Mouse (Mus musculus): ENCODE data around the gene Loxl4.
A peak's percentile ranks its signal among the peaks of the same experiment; 100 is the strongest.

Gene Loxl4

DNA sequence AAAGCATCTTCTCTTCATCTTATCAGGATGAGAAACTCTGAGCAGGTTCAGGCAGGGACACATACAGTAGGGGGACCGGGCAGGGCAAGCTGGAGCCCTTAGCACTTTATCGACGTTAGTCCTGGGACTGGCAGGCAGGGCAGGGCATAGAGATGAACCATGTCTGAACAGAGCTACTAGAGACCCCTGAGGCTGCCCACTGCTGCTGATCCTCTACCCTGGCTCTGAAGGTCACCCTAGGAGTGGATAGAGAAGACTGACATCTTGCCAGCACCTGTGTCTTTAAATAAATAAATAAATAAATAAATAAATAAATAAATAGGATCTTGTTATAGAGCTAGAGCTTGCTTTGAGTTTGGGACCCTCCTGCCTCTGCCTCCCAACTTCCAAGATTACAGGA is 2.9 kb downstream of the Loxl4 start:
- no peak for DNase-seq (ENCODE audit: low spot score)

DNA sequence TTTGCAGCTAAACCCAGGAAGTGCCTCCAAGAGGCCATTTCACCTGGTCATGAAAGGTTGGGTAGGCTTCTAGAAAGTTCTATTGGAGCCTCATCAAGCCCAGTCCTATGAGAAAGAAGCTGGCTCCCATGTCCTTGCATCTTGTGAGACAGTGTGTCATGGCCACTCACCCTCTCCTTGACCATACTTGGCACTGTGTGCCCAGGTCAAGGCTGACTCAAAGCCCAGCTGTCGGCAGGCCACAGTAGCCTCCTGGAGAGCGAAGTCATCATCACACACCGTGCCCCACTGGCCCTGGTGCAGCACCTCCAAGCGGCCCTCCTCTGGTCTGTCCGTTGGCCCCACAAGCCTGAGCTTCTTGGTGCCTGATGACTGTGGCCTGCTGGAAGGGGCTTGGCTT is 4.5 kb downstream of the Loxl4 start:
- DNase-seq (ENCODE audit: low spot score): no peak

DNA sequence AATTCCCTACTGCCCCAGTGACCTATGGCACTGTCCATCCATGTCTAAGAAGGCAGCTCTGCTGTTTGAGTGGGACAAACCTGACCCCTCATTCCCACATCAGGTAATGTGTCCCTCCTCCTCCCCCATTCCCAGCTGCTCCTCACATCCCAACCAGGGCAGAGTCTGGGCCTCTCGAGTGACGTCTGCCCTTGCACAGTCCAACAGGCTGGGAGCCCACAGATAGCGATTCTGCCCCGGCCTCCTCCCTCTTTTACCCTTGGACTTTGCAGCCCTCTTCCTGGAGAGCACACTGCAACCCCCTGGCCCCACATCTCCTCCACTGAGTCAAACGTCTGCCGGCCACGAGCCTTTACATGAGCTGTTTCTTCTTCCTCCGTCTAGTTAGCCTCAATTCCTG is 10.0 kb downstream of the Loxl4 start:
- DNase-seq (ENCODE audit: low spot score): no peak

- DNase-seq (ENCODE audit: low spot score): no peak
Observed at GRCm38 (mm10) chr19:42602041-42602440, 10.6 kb downstream of the Loxl4 start.

GRCm38 (mm10) chr19:42601445-42601844 is 11.2 kb downstream of the Loxl4 start:
- DNase-seq (ENCODE audit: low spot score): no peak

DNA sequence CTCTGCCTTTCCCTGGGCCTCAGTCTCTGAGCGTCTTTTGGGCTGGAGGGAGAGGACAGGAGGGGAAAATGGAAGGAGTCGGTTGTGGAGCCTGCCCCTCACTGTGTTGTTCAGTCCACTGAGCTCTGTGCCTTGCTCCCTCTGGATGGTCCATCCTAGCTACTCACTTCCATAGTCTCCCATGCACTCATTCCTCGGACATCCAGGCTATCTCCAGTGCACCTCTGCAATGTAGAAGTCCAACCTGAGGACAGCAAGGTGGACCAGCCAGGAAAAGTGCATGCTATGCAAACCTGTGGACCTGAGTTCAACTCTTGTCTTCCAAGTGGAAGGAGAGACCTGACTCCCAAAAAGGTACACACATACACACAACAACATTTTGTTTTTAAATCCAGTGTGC is 12.0 kb downstream of the Loxl4 start:
- no peak for DNase-seq (ENCODE audit: low spot score)

DNA sequence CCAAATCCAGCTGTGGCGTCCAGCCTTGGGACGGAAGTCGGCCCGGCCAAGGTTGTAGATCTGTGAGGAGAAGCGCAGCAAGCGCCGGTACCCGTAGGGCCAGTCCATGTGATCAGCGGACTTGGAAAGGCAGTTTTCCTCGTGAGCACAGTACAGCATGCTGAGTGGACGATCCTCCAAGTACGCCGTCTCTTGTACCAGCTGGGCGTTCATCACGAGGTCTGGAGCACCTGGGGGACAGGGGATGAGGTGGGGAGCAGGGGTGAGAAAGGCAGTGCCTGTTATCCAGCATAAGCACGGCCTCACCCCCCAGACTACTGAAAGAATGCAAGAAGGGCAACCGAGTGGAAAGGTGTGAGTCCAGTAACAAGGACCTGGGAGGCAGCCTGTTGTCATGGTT is 12.7 kb downstream of the Loxl4 start:
- no peak for DNase-seq (ENCODE audit: low spot score)

- DNase-seq (ENCODE audit: low spot score): no peak
Observed at GRCm38 (mm10) chr19:42597896-42598295, 14.7 kb downstream of the Loxl4 start.

GRCm38 (mm10) chr19:42597286-42597685 is 15.3 kb downstream of the Loxl4 start:
- DNase-seq (ENCODE audit: low spot score): no peak

DNA sequence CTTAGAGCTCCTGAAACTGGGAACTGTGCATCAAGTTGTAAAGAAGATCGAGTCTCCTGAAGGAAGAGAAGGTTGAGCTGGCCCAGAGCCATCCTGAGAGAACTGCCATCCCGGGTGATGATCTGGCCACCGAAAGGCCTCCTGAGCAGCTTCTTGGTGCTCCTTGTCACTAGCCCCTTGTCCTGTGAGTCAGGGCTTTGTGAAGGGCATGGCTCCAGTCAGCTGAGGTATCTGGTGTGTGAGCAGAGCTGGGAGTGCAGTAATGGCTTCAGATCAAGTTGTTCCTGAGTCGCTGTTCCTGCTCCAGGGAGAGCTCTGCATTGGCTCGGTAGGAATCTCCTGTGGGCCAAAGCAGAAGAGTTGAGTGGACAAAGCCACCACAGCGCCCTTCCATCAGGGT is 17.5 kb downstream of the Loxl4 start:
- DNase-seq (ENCODE audit: low spot score): no peak

GRCm38 (mm10) chr19:42593456-42593855 is 19.2 kb downstream of the Loxl4 start:
- DNase-seq (ENCODE audit: low spot score): no peak

DNA sequence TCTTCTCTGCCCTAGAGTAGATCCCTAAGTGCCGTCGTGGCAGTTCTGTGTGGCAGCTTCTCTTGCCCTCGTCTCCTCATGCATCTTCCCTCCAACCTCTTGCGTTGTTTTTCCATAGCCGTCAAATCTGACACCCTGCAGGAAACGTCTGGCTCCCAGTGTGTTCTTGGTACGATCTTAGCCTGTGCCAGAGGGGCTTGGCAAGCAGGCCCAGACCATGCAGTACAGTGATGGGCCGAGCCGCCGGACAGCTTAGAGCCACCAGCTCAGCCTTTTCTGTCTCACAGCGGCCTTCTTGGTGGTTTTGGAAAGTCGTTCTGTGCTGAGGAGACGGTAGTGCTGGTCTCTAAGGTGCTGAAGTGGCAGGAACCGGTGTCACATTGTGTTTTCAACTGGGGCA is 21.1 kb downstream of the Loxl4 start:
- DNase-seq (ENCODE audit: low spot score): no peak

GRCm38 (mm10) chr19:42589246-42589645 is 23.4 kb downstream of the Loxl4 start:
- DNase-seq (ENCODE audit: low spot score): peak; percentile 22

DNA sequence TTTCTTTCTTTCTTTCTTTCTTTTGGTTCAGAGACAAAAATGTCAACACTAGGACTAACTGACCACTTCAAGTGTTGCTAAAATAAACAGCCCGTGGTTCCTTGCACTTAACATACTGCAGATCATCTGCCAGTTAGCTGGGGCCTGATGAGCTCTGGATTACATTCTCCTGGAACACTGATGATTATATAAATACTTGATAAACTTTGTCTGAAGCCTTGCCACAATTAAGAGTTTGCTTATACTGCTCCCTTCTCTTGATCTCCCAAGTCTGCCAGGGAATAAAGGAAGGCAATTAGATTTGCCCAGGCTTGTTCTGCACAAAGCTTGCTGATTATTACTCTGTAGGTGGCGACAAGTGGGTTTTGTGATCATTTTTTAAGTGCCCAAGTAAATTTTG is 24.9 kb downstream of the Loxl4 start:
- no peak for DNase-seq (ENCODE audit: low spot score)

DNA sequence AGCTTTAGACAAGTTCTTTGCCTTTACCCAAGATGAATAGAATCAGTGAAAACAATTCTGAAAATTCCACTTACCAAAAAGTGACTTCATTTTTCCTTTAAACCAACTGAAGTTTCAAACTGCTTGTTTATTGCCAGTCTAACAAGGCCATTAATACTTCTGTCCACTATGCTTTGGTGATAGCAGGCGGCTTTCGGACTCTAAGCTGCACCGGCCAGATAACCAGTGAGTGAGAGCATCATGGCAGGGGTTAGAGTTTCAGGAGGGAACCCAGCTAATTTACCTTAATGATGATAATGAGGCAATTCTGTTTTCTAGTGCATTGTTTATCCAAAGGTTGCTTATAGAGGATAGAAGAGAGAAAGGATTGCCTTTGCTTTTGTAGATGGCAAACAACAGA is 28.4 kb downstream of the Loxl4 start:
- no peak for DNase-seq (ENCODE audit: low spot score)

GRCm38 (mm10) chr19:42583677-42584076 is 28.9 kb downstream of the Loxl4 start:
- DNase-seq (ENCODE audit: low spot score): no peak

DNA sequence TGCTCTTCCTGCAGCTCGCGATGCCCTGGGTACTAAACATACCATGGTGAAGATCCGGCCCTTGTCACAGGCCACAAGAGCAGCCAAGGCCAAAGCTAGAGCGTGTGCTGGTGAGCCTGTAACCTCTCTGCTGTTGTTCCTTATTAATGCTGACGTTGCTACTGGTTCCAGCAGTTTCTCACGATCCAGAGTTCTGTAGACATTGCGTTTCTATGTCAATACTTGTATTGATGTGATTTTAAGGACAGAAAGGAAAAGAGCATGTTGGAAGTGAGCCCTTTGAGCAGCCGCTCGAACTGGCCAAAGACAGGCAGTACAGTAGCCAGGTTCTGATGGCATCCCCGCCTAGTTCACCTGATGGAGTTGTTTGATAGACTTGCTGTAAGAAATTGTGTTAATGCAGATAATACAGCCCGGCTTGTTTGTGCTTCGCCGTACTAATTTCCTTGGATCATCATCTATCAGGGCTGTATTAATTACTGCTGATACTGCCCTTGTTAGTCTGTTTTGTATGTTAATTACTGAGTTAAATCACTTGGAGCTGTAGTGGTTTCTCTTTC is 29.7 kb downstream of the Loxl4 start:
- DNase-seq (ENCODE audit: low spot score): no peak

DNA sequence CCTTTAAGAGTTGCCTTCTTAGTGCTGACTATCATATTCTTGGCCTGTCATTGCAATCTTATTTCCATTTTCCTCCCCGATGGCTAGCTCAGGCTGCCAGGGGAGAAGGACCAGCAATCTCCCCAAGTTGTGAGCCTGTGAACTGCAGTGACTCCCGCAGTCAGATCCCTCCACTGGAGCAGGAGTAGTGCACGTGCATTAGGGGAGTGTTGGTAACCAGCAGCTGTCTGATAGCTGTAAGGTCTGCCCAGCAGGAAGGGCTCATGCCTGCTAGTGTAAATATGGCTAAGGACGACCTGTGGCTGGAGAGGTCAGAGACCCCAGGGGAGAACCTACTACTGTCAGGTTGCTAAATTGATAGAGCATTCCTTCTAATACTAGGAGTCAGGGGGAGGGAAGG is 31.9 kb downstream of the Loxl4 start:
- DNase-seq (ENCODE audit: low spot score): no peak

DNA sequence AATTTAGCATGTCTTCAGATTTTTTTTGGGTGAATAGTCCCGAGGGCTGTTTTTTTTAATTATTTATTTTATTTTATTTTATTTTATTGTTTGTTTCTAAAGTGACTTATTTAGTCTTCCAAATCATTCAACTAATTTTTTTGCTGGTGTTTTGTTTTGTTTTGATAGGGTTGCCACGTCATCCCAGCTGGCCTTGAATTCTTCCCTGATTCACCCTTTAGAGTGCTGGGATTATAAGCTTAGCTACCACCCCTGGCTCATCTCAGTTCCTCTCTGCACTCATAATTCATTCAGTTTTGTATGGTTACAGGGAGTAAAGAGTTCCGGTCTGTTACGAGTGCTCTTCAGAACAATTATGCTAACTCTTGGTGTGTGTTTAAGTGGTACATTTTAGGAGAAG is 34.0 kb downstream of the Loxl4 start:
- no peak for DNase-seq (ENCODE audit: low spot score)

DNA sequence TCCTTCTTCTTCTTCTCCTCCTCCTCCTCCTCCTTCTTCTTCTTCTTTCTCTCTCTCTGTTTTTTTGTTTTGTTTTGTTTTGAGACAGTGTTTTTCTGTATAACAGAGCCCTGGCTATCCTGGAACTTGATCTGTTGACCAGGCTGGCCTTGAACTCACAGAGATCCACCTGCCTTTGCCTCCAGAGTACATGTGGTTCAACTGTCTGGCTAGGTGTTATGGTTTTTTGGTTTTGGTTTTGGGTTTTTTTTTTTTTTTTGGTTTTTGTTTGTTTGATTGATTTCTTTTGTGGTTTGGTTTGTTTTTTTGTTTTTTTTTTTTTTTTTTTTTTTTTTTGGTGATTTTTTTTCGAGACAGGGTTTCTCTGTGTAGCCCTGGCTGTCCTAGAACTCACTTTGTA is 35.8 kb downstream of the Loxl4 start:
- no peak for DNase-seq (ENCODE audit: low spot score)

GRCm38 (mm10) chr19:42575317-42575716 is 37.3 kb downstream of the Loxl4 start:
- no peak for DNase-seq (ENCODE audit: low spot score)

DNA sequence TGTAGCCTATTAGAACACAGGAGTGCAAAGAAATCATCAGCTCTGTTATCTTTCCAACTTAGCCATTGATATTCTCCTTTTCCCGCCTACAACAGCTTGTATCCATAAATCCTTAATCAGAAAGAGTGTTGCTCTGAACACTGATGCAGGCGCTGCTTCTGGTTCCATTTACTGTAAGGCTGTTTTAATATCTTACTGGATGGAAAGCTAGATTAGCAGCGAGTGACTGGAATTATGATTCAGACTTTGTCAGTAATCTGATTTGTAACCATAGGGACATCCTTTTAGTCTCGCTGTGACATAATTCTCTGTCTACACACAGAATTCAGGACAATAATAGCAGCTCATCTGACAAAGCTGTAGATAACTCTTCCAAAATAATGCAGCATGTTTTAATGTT is 41.3 kb downstream of the Loxl4 start:
- no peak for DNase-seq (ENCODE audit: low spot score)

GRCm38 (mm10) chr19:42569076-42569475 is 43.5 kb downstream of the Loxl4 start:
- no peak for DNase-seq (ENCODE audit: low spot score)

DNA sequence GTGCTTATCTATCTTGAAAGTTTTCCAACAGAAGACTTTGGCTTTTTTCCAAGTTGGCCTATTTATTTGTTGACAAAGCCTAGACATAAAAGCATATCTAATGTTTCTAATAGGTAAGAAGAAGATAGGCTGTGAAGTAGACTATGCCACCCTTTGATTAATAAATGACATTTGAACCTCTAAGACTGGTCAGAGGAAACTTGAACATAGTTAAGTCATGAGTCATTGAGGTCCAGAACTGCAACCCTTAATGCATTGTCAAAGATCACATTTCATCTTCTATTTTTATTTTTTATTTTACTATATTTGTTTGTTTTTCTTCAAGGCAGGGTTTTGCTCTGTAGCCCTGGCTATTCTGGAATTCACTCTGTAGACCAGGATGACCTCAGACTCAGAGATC is 45.6 kb downstream of the Loxl4 start:
- DNase-seq (ENCODE audit: low spot score): no peak
